Mouse (Mus musculus): ENCODE measurements around the gene Sell.

The Sell gene

GRCm38 (mm10) chr1:164076441-164076840 lies 14.7 kb downstream of the Sell start:
- DNase-seq, result no peak

- DNase-seq, result peak; percentile 59
These were observed 15.2 kb downstream of the Sell start for GRCm38 (mm10) chr1:164077031-164077430.

- peak; percentile 52 for DNase-seq
These were observed 16.6 kb downstream of the Sell start for GRCm38 (mm10) chr1:164078323-164078741.

GRCm38 (mm10) chr1:164079091-164079490 lies 17.3 kb downstream of the Sell start:
- DNase-seq, result no peak

GRCm38 (mm10) chr1:164083046-164083445 lies 21.3 kb downstream of the Sell start:
- DNase-seq, result no peak

GRCm38 (mm10) chr1:164086797-164087196 lies 25.0 kb downstream of the Sell start:
- DNase-seq, result no peak

GRCm38 (mm10) chr1:164087872-164088271 lies 26.1 kb downstream of the Sell start:
- DNase-seq, result no peak

GRCm38 (mm10) chr1:164096780-164097179 lies 35.0 kb downstream of the Sell start:
- no peak for DNase-seq

- DNase-seq, result no peak
These were observed 36.1 kb downstream of the Sell start for GRCm38 (mm10) chr1:164097911-164098310.

- no peak for DNase-seq
These were observed 36.6 kb downstream of the Sell start for GRCm38 (mm10) chr1:164098372-164098771.

GRCm38 (mm10) chr1:164109763-164110162 lies 48.0 kb downstream of the Sell start:
- no peak for DNase-seq

GRCm38 (mm10) chr1:164110591-164111329 lies 49.0 kb downstream of the Sell start:
- DNase-seq, result no peak

GRCm38 (mm10) chr1:164114280-164114679 lies 52.5 kb downstream of the Sell start:
- no peak for DNase-seq

GRCm38 (mm10) chr1:164114947-164115493 lies 53.2 kb downstream of the Sell start, which contains the start of gene Selp:
Selp (plus strand) TSS chr1:164115264.
- no peak for DNase-seq

- DNase-seq, result no peak
These were observed 53.9 kb downstream of the Sell start for GRCm38 (mm10) chr1:164115647-164116046.

- DNase-seq, result no peak
These were observed 56.1 kb downstream of the Sell start for GRCm38 (mm10) chr1:164117869-164118268.

GRCm38 (mm10) chr1:164119892-164120776 lies 58.4 kb downstream of the Sell start:
- DNase-seq, result no peak

GRCm38 (mm10) chr1:164120777-164121158 lies 59.0 kb downstream of the Sell start:
- DNase-seq, result no peak

- no peak for DNase-seq
These were observed 62.1 kb downstream of the Sell start for GRCm38 (mm10) chr1:164123836-164124235.

GRCm38 (mm10) chr1:164130013-164130412 lies 68.2 kb downstream of the Sell start:
- DNase-seq, result no peak

- no peak for DNase-seq
These were observed 70.8 kb downstream of the Sell start for GRCm38 (mm10) chr1:164132609-164133008.
